Mouse (Mus musculus) cerebellum, adult 2 months (tissue): ENCODE measurements around the gene Inpp5d. TPM values are rescaled to one million over a fixed set of nuclear protein-coding genes. Genes with fewer than 3 reads are reported as not detected.
"Not testable (repeated sequence)": the region's sequence is repeated elsewhere in the genome, so short reads cannot be mapped to it uniquely, and the experiment has no call there.

Source experiments
- DNase-seq, 2 experiments: peaks; one replicate each; pipeline ENCODE4 v3.0.0; 2021
- H3K27ac ChIP-seq: fragments of 200-500 bp; 2 replicates; pipeline ENCODE4 v1.5.1; 2012; ENCODE audit warnings: low read length, control low read depth, inconsistent platforms; ENCODE audit not compliant: insufficient read depth
- H3K27me3 ChIP-seq: fragments of 200-500 bp; 2 replicates; pipeline ENCODE4 v1.6.1; 2012; ENCODE audit warnings: inconsistent platforms, mild to moderate bottlenecking, low read length, moderate library complexity; ENCODE audit not compliant: control insufficient read depth, insufficient read depth
- H3K4me1 ChIP-seq: fragments of 200-500 bp; 2 replicates; pipeline ENCODE4 v1.6.1; 2011; ENCODE audit warnings: low read length; ENCODE audit not compliant: control insufficient read depth, insufficient read depth
- H3K4me3 ChIP-seq: fragments of 200-500 bp; replicated peaks from 2 replicates; pipeline ENCODE3; 2011; ENCODE audit warnings: mild to moderate bottlenecking, low read depth, low read length, control low read depth; ENCODE audit not compliant: insufficient read depth
- CTCF ChIP-seq: fragments of 200-500 bp; IDR thresholded peaks from 2 replicates; pipeline ENCODE4 v1.5.1; 2011; ENCODE audit warnings: low read depth, mild to moderate bottlenecking, control low read depth, low read length, moderate library complexity, borderline replicate concordance; ENCODE audit not compliant: insufficient read depth
- POLR2A ChIP-seq: fragments of 200-500 bp; IDR thresholded peaks from 2 replicates; pipeline ENCODE4 v1.6.1; 2011; ENCODE audit warnings: low read length, control low read depth, borderline replicate concordance; ENCODE audit not compliant: insufficient read depth
- WGBS: fragments of 180-500 bp; shearing (Covaris S2); methylation state at CpG from one replicate; pipeline ENCODE4 v1.1.7; 2018; 5-methylcytosine and 5-hydroxymethylcytosine counted together
- polyA plus RNA-seq: library from polyadenylated mRNA; depleted of rRNA; stranded (reverse); fragments of >200 nt; gene quantifications from 2 replicates; pipeline ENCODE4 v1.2.3, GENCODE M21; 2012

Inpp5d gene
- polyA plus RNA-seq, 1 experiment = 4.7 TPM

DNA sequence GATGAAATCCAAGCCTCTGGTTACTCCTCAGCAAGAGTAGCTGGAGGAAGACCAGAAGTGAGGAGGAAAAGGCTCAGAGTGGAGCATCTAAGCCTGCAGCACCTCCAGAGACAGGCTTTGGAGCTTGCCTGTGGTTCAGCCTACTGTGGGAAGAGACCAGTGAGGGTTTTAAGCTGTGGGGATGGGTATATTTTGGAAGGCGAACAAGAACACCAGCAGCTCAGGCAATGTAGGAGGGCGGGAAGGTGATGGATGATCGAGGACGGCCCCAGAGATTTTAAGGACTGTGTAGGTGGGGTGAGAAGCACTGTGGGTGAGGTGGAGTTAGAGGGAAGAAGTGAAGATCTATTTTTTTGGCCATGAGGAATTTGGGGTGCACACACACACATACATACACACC lies 60.8 kb downstream of the Inpp5d start:
- Histone ChIP-seq H3K4me1 (no peaks in the 10 kb centered on the region), H3K4me3 (no peak overlapping the region), H3K27me3 (no peaks in the 10 kb centered on the region), H3K27ac (no peak overlapping the region)
- DNase-seq = no peak
- TF ChIP-seq CTCF (no peak), POLR2A (no peak)
- WGBS = 91% methylated on average over 4 of the region's 4 CpGs

DNA sequence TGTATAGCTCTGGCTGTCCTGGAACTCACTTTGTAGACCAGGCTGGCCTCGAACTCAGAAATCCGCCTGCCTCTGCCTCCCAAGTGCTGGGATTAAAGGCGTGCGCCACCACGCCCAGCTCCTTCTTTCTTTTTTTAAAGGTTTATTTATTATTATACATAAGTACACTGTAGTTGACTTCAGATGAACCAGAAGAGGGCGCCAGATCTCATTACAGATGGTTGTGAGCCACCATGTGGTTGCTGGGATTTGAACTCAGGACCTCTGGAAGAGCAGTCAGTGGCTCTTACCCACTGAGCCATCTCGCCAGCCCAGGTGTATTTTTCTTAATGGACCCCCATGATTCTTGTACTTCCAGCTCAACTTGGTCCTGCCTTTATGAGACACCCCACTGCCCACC lies 62.4 kb downstream of the Inpp5d start:
- not testable (repeated sequence) for H3K4me3 ChIP-seq, DNase-seq, H3K4me1 ChIP-seq, H3K27ac ChIP-seq, H3K27me3 ChIP-seq
- 83% methylated on average over 7 of the region's 7 CpGs for WGBS

DNA sequence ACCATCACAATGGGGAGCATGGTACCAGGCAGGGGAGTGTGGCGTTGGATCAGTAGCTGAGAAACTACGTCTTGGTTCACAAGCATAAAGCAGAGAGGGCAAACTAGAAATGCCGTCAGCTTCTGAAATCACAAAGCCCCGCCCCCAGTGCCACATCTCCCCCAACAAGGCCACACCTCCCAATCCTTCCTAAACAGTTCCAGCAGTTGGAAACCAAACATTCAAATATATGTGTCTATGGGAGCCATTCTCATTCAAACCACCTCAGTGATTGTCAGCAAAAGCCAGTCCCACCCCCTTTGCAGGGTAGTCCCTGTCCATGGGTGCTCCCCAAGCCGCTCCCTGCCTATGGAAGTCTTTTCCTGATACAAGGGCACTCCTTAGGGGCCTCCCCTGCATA lies 64.0 kb downstream of the Inpp5d start:
- Histone ChIP-seq H3K27ac (no peak overlapping the region), H3K4me3 (no peak overlapping the region), H3K4me1 (no peaks in the 10 kb centered on the region), H3K27me3 (no peaks in the 10 kb centered on the region)
- TF ChIP-seq CTCF (no peak), POLR2A (no peak)
- no peak for DNase-seq
- WGBS = 96% methylated on average over 5 of the region's 5 CpGs

DNA sequence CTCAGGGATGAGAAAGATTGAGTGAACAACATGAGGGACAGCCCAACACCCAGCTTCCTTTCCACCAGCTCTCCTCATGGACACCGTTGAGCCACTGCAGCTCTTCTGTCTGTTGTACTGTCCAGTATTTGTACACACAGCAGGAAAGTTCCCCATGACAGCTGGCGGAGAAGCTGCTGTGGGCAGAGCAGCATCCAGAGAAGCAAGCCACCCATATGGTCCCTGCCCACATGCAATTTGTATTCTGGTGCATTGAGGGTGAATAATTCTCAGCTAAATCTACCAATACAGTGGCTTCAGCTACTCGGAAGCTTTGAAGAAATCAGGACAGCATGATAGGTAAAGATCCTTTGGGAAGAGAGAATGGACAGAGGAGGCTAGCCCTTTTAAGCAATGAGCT lies 64.7 kb downstream of the Inpp5d start:
- Histone ChIP-seq H3K4me1 (no peaks in the 10 kb centered on the region), H3K27me3 (no peaks in the 10 kb centered on the region), H3K4me3 (no peak overlapping the region), H3K27ac (no peak overlapping the region)
- WGBS = 18% methylated on average over 3 of the region's 3 CpGs
- no peak for TF ChIP-seq CTCF
- TF ChIP-seq POLR2A = no peak
- no peak for DNase-seq

DNA sequence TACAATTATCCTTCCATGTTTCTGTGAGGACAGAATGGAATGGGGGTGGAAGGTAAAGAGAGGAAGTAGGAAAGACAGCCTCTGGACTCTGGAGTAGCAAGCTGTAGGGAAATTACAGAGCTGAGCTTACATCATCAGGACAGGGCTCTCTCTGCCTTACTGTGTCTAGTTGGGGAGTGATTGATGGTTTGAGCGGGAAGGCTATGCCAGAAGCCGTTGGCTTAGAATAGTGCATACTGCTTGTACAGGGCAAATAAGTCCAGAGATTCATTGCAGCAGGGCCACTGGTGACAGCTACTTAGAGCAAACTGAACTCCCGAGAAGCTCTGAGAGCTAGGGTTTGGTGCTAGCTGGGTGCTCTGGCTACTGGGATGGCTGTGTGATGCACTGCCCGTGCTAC lies 66.2 kb downstream of the Inpp5d start:
- Histone ChIP-seq H3K4me3 (no peak overlapping the region), H3K27ac (no peak overlapping the region), H3K27me3 (no peaks in the 10 kb centered on the region), H3K4me1 (no peaks in the 10 kb centered on the region)
- no peak for TF ChIP-seq POLR2A
- TF ChIP-seq CTCF = no peak
- WGBS = 75% methylated on average over 4 of the region's 4 CpGs
- DNase-seq = no peak

DNA sequence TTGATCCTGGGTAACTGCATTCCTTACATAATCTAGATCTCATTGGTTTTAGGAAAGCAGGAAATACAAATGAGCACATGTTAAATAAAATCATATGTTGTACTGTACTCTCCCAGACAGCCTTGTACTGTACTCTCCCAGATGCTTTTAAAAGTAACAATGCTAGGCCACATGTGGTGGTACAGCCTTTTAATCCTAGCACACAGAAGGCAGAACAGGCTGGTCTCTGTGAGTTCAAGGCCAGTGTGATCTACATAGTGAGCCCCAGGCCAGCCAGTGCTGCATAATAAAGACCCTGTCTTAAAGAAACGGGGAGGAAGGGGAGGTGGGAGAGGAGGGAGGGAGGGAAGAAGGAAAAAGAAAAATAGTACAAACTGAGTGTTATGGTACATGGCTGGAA lies 66.9 kb downstream of the Inpp5d start:
- no peaks in the 10 kb centered on the region for H3K4me1 ChIP-seq
- no peak overlapping the region for H3K4me3 ChIP-seq
- no peak overlapping the region for H3K27ac ChIP-seq
- no peak for TF ChIP-seq POLR2A
- TF ChIP-seq CTCF = no peak
- H3K27me3 ChIP-seq = no peaks in the 10 kb centered on the region
- no peak for DNase-seq
- WGBS = 45% methylated on average over 1 of the region's 1 CpGs

DNA sequence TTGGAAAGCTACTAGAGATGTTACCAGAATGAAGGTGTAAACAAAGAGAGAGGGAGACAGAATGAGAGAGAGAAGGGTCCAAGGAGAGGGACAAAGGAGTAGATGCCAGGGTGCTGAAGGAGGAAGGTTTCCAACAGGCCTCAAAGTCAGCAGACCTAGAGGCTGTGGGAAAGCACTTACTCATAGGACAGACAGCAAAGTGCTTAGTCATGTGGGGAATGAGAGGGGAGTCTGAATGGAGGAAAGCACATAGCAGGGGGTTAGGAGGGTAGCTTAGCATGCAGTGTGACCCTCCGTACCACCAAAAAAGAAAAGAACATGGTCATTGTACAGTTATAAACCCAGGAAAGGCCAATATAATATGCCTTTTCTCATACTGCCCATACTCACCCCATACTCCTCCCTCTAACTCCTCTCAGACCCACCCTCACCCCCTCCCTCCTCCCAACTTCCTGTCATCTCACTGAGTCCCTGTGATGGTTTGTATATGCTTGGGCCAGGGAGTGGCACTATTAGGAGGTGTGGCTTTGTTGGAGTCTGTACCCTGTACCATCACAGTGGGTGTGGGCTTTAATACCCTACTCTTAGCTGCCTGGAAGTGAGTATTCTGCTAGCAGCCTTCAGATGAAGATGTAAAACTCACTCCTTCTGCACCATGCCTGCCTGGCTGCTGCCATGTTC lies 69.7 kb downstream of the Inpp5d start:
- TF ChIP-seq CTCF = no peak
- no peak for TF ChIP-seq POLR2A
- no peak overlapping the region for H3K27ac ChIP-seq
- no peaks in the 10 kb centered on the region for H3K4me1 ChIP-seq
- no peak overlapping the region for H3K4me3 ChIP-seq
- no peak for DNase-seq
- 83% methylated on average over 1 of the region's 1 CpGs for WGBS
- H3K27me3 ChIP-seq = no peaks in the 10 kb centered on the region

DNA sequence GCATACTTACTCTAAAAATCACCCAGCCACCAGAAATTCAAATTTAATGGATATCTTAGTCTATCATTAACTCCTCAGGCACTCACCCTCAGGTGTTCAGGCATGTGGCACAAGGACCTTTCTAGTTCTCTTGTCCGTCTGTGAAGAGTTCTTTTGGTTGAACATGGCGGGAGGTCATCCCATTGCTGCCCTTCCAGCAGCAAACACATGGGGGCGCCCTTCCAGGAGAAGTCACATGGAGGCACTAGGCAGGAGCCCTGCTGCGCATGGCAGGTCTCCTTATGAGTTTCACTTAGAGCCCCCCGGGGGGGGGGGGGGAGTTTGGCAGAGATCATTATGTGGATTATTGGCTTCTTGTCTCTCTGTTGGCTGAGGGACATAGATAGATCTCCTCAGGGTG lies 76.2 kb downstream of the Inpp5d start:
- H3K4me1 ChIP-seq = no peaks in the 10 kb centered on the region; the same call in 1 of the 2 replicates
- no peak overlapping the region for H3K4me3 ChIP-seq
- no peaks in the 10 kb centered on the region; the same call in 1 of the 2 replicates for H3K27me3 ChIP-seq
- no peak for TF ChIP-seq POLR2A
- no peak for TF ChIP-seq CTCF
- no peak for DNase-seq
- H3K27ac ChIP-seq = no peak overlapping the region
- WGBS = 66% methylated on average over 5 of the region's 5 CpGs
